Mouse (Mus musculus) spleen, adult 2 months (tissue): ENCODE data around the gene Srgap3.

Experiments
- CTCF ChIP-seq: fragments of 200-500 bp; IDR thresholded peaks from 2 replicates; pipeline ENCODE4 v1.5.1; 2011; ENCODE audit warnings: mild to moderate bottlenecking, inconsistent platforms; ENCODE audit not compliant: insufficient read depth, insufficient read length, insufficient replicate concordance; ENCODE audit errors: extremely low read depth
- POLR2A ChIP-seq: fragments of 200-500 bp; IDR thresholded peaks from 2 replicates; pipeline ENCODE4 v1.6.1; 2011; ENCODE audit warnings: low read depth, low read length, inconsistent platforms

DNA sequence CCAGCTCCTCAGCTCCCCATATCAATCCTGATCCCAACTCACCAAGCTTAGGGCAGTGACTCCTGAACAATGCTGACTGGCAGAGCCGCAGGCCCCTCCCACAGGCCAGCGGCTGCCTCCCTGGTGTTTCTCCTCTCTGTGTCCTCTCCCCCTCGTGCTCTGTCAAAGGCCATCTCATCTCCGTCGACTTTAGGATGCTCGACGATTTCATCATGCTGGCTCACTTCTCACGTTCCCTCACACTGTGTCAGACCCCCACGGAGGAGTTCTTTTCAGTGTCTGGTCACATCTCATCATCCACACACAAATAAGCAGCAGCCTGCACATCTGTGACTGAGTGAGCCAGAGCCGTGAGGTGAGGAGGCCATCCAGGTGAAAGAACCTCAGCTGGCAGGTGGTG lies 158.4 kb downstream of the Srgap3 start:
- no peak for TF ChIP-seq CTCF
- TF ChIP-seq POLR2A, result no peak
